Mouse (Mus musculus): Measurements from ENCODE around the gene Thop1. TPM values are rescaled to one million over a fixed set of nuclear protein-coding genes. Genes with fewer than 3 reads are reported as not detected.

The Thop1 gene
- polyA plus RNA-seq, 1 experiment from 2014 or later = 33.3 TPM

DNA sequence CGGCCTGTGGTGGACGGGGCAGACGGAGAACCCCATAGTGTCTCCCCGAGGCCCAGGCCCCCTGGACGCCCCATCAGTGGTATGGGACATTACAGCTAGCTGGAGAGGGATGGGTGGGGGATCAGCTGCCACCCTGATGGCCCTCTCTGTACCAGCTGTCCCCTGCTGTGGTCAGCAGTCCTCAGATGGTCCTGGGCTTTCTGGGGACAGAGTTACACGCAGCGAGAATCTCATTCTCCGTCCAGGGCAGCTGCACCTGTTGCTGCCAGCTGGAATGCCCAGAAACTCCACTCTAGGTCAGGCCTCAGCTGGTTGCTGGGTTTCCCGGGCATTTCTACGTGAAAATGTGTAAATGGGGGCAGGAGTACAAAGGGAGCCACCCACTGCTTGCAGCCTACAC is 49.8 kb downstream of the Thop1 start:
- WGBS = 93% methylated on average over 10 of the region's 10 CpGs
- no peak for ATAC-seq (ENCODE audit: low read depth)
- Histone ChIP-seq H3K4me3 (ENCODE audit: low read depth, low read length) (no peak overlapping the region), H3K4me2 (ENCODE audit: low read depth, low read length) (no peak overlapping the region), H3K9me3 (ENCODE audit: control insufficient read depth, low read length) (no peaks in the 10 kb centered on the region), H3K4me1 (ENCODE audit: control insufficient read depth, insufficient read depth, low read length) (no peaks in the 10 kb centered on the region), H3K9ac (replicated peaks; ENCODE audit: low read depth, low read length) (no peak overlapping the region), H3K27ac (ENCODE audit: low read depth, low read length) (no peak overlapping the region), H3K36me3 (ENCODE audit: control insufficient read depth, insufficient read depth, low read length) (peaks cover 83% of the 10 kb centered on the region), H3K27me3 (ENCODE audit: control insufficient read depth, insufficient read depth, low read length) (no peaks in the 10 kb centered on the region)

DNA sequence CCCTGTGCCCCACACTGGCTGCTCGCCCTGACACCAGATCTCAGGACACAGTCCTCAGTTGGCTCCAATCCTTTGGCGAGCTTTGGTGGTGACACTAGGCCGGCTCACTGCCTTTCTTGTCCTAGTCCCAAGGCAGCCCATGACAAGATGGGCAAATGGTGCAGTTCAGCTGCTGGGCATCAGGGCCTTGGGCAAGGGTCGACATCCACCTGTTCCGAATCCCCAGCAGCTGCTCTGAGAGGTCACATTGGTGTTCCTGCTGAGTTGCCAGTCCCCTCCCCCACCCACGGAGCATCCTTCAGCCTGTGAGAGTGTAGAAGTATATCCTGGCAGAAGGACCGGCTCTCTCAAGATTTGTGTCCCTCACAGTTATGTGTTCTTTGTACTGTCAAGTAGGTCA is 50.8 kb downstream of the Thop1 start:
- Histone ChIP-seq H3K27ac (ENCODE audit: low read depth, low read length) (no peak overlapping the region), H3K4me3 (ENCODE audit: low read depth, low read length) (no peak overlapping the region), H3K4me2 (ENCODE audit: low read depth, low read length) (no peak overlapping the region), H3K36me3 (ENCODE audit: control insufficient read depth, insufficient read depth, low read length) (peaks cover 72% of the 10 kb centered on the region), H3K27me3 (ENCODE audit: control insufficient read depth, insufficient read depth, low read length) (no peaks in the 10 kb centered on the region), H3K4me1 (ENCODE audit: control insufficient read depth, insufficient read depth, low read length) (no peaks in the 10 kb centered on the region), H3K9me3 (ENCODE audit: control insufficient read depth, low read length) (no peaks in the 10 kb centered on the region), H3K9ac (replicated peaks; ENCODE audit: low read depth, low read length) (no peak overlapping the region)
- ATAC-seq (ENCODE audit: low read depth) = no peak
- 89% methylated on average over 7 of the region's 7 CpGs for WGBS

DNA sequence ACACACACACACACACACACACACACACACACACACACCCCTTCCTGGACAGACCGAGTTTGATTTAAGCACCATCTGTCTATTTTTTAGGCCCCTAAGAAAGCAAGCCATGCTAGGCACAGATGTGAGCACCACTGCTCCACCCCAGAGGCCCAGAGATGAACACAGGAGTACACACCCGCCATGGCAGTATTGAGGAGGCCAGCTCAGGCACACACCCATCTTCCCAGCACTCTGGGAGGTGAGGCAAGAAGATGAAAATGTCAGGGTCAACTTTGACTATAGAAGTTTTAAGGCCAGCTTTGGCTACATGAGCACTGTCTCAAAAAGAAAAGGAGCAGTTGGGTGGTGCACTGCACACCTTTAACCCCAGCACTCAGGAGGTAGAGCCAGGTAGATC is 53.1 kb downstream of the Thop1 start:
- no peak overlapping the region for H3K4me3 ChIP-seq (ENCODE audit: low read depth, low read length)
- no peak for ATAC-seq (ENCODE audit: low read depth)
- no peak overlapping the region for H3K4me2 ChIP-seq (ENCODE audit: low read depth, low read length)
- H3K27me3 ChIP-seq (ENCODE audit: control insufficient read depth, insufficient read depth, low read length) = no peaks in the 10 kb centered on the region
- no peaks in the 10 kb centered on the region for H3K9me3 ChIP-seq (ENCODE audit: control insufficient read depth, low read length)
- no peak overlapping the region for H3K27ac ChIP-seq (ENCODE audit: low read depth, low read length)
- 88% methylated on average over 2 of the region's 2 CpGs for WGBS
- H3K36me3 ChIP-seq (ENCODE audit: control insufficient read depth, insufficient read depth, low read length) = peaks cover 55% of the 10 kb centered on the region
- no peaks in the 10 kb centered on the region for H3K4me1 ChIP-seq (ENCODE audit: control insufficient read depth, insufficient read depth, low read length)
- no peak overlapping the region for H3K9ac ChIP-seq (replicated peaks; ENCODE audit: low read depth, low read length)

DNA sequence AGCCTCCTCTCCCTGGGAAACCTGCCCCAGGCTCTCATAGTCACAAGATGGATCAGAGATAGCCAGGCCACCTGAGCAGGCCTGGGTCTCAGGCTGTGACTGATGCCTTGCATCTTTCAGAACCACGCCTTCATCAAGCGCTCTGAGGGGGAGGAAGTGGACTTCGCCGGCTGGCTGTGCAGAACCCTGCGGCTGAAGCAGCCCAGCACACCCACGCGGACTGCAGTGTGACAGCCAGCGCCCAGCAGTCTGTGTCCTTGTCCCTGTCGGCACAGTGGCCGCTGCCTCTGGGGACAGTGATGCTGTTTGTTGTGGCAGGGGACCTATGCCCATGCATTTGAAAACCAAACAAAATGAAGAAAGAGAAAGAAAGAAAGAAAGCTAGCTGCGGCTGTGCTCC is 53.7 kb downstream of the Thop1 start:
- no peak for ATAC-seq (ENCODE audit: low read depth)

More for the DNA sequence above, 53.7 kb downstream of the Thop1 start:
- Histone ChIP-seq H3K9ac (replicated peaks; ENCODE audit: low read depth, low read length) (no peak overlapping the region), H3K27me3 (ENCODE audit: control insufficient read depth, insufficient read depth, low read length) (no peaks in the 10 kb centered on the region), H3K27ac (ENCODE audit: low read depth, low read length) (no peak overlapping the region), H3K36me3 (ENCODE audit: control insufficient read depth, insufficient read depth, low read length) (peaks cover 53% of the 10 kb centered on the region), H3K4me2 (ENCODE audit: low read depth, low read length) (no peak overlapping the region), H3K9me3 (ENCODE audit: control insufficient read depth, low read length) (no peaks in the 10 kb centered on the region), H3K4me3 (ENCODE audit: low read depth, low read length) (no peak overlapping the region), H3K4me1 (ENCODE audit: control insufficient read depth, insufficient read depth, low read length) (no peaks in the 10 kb centered on the region)
- 87% methylated on average over 11 of the region's 11 CpGs for WGBS

Small RNA genes lying within 50 kb of the gene (microRNA-seq; reads per million reads assigned to microRNA genes)
- gene Mir5615-1 = not detected
- not detected for gene Mir5615-2

Other genes with a start within 250 kb of the Thop1 start
- 1,177 and 1,236 TPM in 2 replicates for gene Oaz1, start 243.4 kb upstream of the Thop1 start, polyA plus RNA-seq (2014; fragmentation: Nextera tagmentation; extraction: Ambion mirVana)
- gene Lingo3, start 226.0 kb upstream of the Thop1 start, polyA plus RNA-seq (2014; fragmentation: Nextera tagmentation; extraction: Ambion mirVana) = 8.1 and 12.0 TPM in 2 replicates
- 220 and 260 TPM in 2 replicates for gene Lsm7, start 214.8 kb upstream of the Thop1 start, polyA plus RNA-seq (2014; fragmentation: Nextera tagmentation; extraction: Ambion mirVana)
- 60.3 and 61.5 TPM in 2 replicates for gene Sppl2b, start 214.8 kb upstream of the Thop1 start, polyA plus RNA-seq (2014; fragmentation: Nextera tagmentation; extraction: Ambion mirVana)
- 0.12 and 0.13 TPM in 2 replicates for gene Tmprss9, start 198.2 kb upstream of the Thop1 start, polyA plus RNA-seq (2014; fragmentation: Nextera tagmentation; extraction: Ambion mirVana)
- 337 and 352 TPM in 2 replicates for gene Timm13, start 169.1 kb upstream of the Thop1 start, polyA plus RNA-seq (2014; fragmentation: Nextera tagmentation; extraction: Ambion mirVana)
- gene Lmnb2, start 151.8 kb upstream of the Thop1 start, polyA plus RNA-seq (2014; fragmentation: Nextera tagmentation; extraction: Ambion mirVana) = 10.8 and 16.1 TPM in 2 replicates
- gene Gadd45b, start 140.0 kb upstream of the Thop1 start, polyA plus RNA-seq (2014; fragmentation: Nextera tagmentation; extraction: Ambion mirVana) = 7.4 and 7.6 TPM in 2 replicates
- 20.3 and 22.7 TPM in 2 replicates for gene Gng7, start 55.1 kb upstream of the Thop1 start, polyA plus RNA-seq (2014; fragmentation: Nextera tagmentation; extraction: Ambion mirVana)
- 24.0 and 28.8 TPM in 2 replicates for gene Diras1, start 44.4 kb upstream of the Thop1 start, polyA plus RNA-seq (2014; fragmentation: Nextera tagmentation; extraction: Ambion mirVana)
- gene Slc39a3, start 32.6 kb upstream of the Thop1 start, polyA plus RNA-seq (2014; fragmentation: Nextera tagmentation; extraction: Ambion mirVana) = 26.7 and 34.6 TPM in 2 replicates
- 264 and 279 TPM in 2 replicates for gene Sgta, start 9.9 kb upstream of the Thop1 start, polyA plus RNA-seq (2014; fragmentation: Nextera tagmentation; extraction: Ambion mirVana)
- 0.15 and 0.61 TPM in 2 replicates for gene Creb3l3, start 28.8 kb downstream of the Thop1 start, polyA plus RNA-seq (2014; fragmentation: Nextera tagmentation; extraction: Ambion mirVana)
- 219 and 228 TPM in 2 replicates for gene Map2k2, start 35.9 kb downstream of the Thop1 start, polyA plus RNA-seq (2014; fragmentation: Nextera tagmentation; extraction: Ambion mirVana)
- gene Zbtb7a, start 65.2 kb downstream of the Thop1 start, polyA plus RNA-seq (2014; fragmentation: Nextera tagmentation; extraction: Ambion mirVana) = 11.0 and 12.6 TPM in 2 replicates
- gene Pias4, start 97.9 kb downstream of the Thop1 start, polyA plus RNA-seq (2014; fragmentation: Nextera tagmentation; extraction: Ambion mirVana) = 48.4 and 51.4 TPM in 2 replicates
- 373 and 452 TPM in 2 replicates for gene Eef2, start 106.6 kb downstream of the Thop1 start, polyA plus RNA-seq (2014; fragmentation: Nextera tagmentation; extraction: Ambion mirVana)
- gene Dapk3, start 113.0 kb downstream of the Thop1 start, polyA plus RNA-seq (2014; fragmentation: Nextera tagmentation; extraction: Ambion mirVana) = 64.5 and 67.3 TPM in 2 replicates
- gene 4930442H23Rik, start 113.8 kb downstream of the Thop1 start, polyA plus RNA-seq (2014; fragmentation: Nextera tagmentation; extraction: Ambion mirVana) = not detected in 2 replicates
- not detected in 2 replicates for gene Nmrk2, start 132.0 kb downstream of the Thop1 start, polyA plus RNA-seq (2014; fragmentation: Nextera tagmentation; extraction: Ambion mirVana)
- gene Atcay, start 160.8 kb downstream of the Thop1 start, polyA plus RNA-seq (2014; fragmentation: Nextera tagmentation; extraction: Ambion mirVana) = 73.9 and 84.8 TPM in 2 replicates
- gene Zfr2, start 163.1 kb downstream of the Thop1 start, polyA plus RNA-seq (2014; fragmentation: Nextera tagmentation; extraction: Ambion mirVana) = 21.1 and 25.1 TPM in 2 replicates
- 21.8 and 37.6 TPM in 2 replicates for gene Matk, start 182.9 kb downstream of the Thop1 start, polyA plus RNA-seq (2014; fragmentation: Nextera tagmentation; extraction: Ambion mirVana)
- gene Mrpl54, start 196.9 kb downstream of the Thop1 start, polyA plus RNA-seq (2014; fragmentation: Nextera tagmentation; extraction: Ambion mirVana) = 130 and 136 TPM in 2 replicates
- gene Apba3, start 196.9 kb downstream of the Thop1 start, polyA plus RNA-seq (2014; fragmentation: Nextera tagmentation; extraction: Ambion mirVana) = 26.1 and 27.8 TPM in 2 replicates
- gene Tjp3, start 221.5 kb downstream of the Thop1 start, polyA plus RNA-seq (2014; fragmentation: Nextera tagmentation; extraction: Ambion mirVana) = 2.6 and 4.4 TPM in 2 replicates
- gene Pip5k1c, start 222.9 kb downstream of the Thop1 start, polyA plus RNA-seq (2014; fragmentation: Nextera tagmentation; extraction: Ambion mirVana) = 133 and 140 TPM in 2 replicates